Mouse (Mus musculus) inflammation-experienced regulatory T-cells, adult 6 months (primary cell): ENCODE measurements around the gene Gm45521. TPM values are rescaled to one million over a fixed set of nuclear protein-coding genes. Genes with fewer than 3 reads are reported as not detected.

ENCODE experiments used
- ATAC-seq: one replicate; pipeline ENCODE4 v1.8.0; 2017
- polyA plus RNA-seq, 3 experiments: library from polyadenylated mRNA; unstranded; fragments of 100-300 nt; shearing (Covaris generic); gene quantifications; one replicate each; pipeline ENCODE4 v1.2.1; 2017

The Gm45521 gene
- not detected for polyA plus RNA-seq

DNA sequence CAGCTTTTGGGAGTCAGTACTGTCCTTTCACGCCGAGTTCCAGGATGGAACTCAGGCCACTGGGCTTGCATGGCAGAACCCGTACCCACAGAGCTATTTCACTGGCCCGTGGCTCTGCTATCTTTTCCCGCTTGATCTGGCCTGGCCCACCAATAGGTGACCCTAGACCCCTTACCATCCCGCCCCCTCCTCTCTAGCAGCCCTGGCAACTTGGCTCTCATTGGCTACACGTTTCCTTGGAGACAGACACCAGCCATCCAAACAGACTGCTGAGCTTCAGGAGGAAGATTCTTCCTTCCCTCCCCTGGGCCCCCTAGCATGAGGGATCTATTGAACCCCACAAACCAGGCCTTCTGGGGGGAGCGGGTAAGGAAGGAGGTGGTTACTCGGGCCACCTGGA is at the start of gene Gm45521:
TSS of gene Gm45521 (plus strand) at position 240 of the 400 bp plus-strand sequence.
- no peak for ATAC-seq

DNA sequence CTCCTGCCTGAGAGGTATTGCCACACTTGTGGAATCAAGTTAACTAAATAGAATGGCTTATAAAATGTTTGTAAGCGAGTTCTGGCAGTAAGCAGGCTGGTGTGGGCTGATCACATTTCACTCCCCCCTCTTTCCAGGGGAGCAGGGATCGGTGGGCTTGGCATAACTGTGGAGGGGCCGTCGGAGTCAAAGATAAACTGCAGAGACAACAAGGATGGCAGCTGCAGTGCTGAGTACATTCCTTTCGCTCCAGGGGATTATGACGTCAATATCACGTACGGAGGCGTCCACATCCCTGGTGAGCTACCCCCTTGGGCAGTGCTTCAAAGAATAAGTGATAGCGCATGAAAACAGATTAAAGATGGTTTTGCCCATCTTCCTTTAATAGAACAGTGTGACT is 47.6 kb upstream of the Gm45521 start:
- no peak for ATAC-seq

DNA sequence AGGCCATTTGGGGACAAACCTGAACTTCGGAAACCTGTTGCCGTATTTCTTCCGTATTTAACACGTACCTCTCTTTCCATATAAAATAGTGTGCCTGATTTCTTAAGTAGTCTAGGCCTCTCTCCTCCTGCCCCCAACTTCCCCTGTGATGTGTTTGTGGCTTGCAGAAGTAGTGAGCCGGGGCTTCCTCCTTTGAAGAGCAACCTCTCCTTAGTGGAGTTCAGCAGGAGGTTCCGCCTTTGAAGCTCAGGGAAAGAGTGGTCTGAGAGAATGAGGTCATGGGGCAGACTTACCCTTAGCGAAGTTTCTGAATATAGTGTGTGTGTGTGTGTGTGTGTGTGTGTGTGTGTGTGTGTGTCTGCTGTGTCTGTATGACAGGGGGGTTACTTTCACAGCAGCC is 43.2 kb upstream of the Gm45521 start:
- no peak for ATAC-seq

DNA sequence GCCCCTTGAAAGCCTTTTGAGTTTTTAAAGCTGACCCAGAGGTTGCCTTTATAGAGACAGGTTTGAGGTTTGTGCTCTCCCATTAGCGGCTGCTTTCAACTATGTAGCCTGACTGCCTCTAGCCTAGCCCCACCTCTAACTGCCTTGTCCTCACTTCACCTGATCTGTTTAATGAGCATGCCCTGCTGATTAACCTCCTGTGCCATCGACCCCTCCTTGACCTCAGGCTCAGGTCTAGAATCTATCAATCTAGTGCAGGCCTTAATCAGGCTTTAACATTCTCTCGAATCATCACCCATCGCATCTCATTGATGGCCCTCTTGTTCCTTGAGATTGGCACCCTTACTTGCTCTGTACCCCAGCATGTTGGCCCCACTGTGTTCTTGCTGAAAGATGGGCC is 42.6 kb upstream of the Gm45521 start:
- ATAC-seq = no peak

DNA sequence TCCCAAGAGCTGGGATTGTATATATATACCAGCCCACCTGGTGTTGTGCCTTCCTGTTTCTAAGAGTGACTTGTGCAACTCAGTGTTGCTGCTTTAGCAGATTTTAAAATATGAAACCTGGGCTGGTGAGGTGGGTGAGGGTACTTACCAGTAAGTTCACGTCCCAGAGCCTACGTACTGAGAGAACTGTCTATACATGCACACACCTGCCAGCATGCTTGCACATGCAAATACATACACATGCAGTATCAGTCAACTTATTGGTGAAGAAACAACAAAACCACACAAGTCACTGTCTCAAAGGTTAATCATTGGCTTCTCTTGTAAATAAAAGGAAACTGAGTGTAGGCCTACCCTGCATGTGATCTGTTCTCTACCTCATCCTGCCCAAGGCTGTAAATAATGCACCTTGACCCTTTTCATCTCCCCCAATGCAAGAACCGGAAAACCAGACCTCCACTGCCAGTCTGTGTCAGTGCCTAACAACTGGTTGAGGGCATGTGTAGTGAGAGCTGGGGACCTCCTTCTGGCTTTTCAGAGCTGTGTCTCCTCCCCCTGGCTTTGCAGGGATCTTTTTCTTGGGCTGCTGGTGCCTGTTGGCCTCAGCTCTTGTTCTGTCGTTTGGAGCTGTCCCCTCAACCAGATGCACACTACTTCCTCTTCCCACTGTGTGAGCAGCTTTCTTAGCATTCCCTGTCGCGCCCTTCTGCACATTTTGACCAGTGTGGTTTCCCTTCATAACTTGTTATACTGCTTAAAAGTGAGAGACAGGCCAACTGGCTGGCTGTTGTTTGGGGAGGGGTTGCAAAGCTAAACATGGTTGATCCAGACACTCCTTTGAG is 38.7 kb upstream of the Gm45521 start:
- ATAC-seq = no peak

DNA sequence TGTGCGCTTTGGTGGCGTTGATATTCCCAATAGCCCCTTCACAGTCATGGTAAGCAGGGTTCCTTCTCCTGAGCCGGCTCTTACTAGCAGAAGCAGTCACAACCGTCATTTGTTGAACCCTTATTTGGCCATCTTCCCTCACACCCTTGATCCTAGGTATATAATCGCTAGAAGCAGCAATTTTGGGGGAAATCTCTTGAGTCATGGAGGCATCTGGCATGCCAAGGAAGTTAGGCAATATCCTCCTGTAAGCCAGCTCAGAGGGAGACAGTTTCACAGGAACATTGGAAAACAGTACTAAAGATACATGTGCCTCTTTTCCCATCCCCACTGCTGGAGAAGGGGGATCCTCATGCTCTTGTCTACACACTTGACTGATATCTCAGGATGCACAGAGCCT is 37.8 kb upstream of the Gm45521 start:
- no peak for ATAC-seq

DNA sequence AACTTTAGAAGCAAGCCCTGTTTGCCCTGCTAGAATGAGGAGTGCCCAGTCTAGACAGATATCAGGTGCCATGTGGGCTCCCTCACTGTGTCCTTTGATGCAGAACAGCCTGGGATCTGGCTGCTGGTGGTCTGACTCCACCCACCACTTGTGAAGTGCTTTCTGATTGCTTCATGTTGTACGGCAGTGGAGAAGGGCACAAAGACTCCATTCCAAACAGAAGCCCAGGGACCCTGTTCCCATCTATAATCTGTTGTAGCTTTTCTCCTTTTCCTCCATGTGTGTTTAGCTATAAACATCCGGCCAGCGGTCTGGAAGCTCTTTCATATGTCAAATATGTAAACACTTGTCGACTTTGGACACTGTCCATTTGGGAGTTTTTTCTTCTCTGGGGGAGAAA is 37.2 kb upstream of the Gm45521 start:
- no peak for ATAC-seq

DNA sequence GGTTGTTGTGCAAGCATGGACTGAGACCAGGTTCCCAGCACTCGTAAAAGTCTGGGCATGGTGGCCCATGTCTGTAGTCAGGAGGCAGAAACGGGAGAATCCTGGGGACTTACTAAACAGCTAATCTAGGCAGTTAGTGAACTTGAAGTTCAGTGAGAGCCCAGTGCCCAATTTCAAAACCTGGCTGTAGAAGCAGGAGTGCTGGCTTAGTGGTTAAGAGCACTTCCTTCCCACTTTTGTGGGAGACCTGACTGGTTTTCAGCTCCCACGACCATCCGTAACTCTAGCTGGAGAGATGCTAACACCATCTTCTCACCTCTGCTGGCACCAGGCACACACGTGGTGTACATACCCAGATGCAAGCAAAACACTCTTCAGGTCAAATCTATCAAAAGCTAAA is 35.6 kb upstream of the Gm45521 start:
- no peak for ATAC-seq

DNA sequence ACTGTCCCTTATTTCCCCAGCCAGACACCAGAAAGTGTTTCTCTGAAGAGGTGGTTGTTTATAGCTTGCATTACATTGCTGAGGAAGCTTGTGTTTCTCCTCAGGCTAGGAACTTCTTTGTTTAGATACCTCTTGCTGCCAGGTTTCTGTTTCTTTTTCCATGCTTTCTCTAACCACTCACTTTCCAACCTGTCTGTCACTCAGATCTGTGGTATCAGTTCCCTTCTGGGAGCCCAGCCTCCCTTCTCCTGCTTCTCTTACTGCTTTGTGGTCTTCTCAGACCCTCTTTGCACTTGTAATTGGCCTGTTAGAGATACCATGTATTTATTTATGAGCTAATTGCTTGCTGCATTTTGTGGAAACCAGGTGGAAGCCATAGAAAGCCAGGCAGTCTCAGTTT is 33.5 kb upstream of the Gm45521 start:
- no peak for ATAC-seq

DNA sequence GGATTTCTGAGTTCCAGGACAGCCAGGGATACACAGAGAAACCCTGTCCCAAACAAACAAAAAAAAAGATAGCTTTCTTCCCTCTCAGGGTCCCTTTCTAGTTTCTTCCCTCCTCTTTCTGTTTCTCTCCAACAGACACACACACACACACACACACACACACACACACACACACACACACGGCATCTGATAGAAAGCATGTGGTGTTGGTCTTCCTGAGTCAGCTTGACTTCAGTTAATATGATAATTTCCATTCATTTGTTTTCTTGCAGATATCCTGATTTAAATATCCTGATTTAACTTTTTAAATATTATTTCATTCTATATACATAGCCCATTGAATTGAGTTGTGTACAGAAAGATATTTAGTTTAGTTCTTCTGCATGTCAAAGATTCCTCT is 28.7 kb upstream of the Gm45521 start:
- ATAC-seq = no peak

DNA sequence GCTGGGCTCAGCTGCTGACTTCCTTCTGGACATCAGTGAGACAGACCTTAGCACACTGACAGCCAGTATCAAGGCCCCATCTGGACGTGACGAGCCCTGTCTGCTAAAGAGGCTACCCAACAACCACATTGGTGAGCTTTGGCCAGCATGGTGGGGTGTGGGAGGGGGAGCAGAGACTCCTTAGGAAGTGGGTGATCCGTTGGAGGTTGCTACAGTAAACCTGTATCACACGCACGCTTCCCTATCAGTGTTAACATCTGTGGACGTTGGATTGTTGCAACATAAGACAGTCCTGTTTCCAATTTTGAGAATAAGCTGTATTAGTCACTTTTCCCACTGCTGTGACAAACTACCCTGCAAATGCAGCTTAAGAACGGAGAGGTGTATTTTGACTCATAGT is 28.1 kb upstream of the Gm45521 start:
- no peak for ATAC-seq

DNA sequence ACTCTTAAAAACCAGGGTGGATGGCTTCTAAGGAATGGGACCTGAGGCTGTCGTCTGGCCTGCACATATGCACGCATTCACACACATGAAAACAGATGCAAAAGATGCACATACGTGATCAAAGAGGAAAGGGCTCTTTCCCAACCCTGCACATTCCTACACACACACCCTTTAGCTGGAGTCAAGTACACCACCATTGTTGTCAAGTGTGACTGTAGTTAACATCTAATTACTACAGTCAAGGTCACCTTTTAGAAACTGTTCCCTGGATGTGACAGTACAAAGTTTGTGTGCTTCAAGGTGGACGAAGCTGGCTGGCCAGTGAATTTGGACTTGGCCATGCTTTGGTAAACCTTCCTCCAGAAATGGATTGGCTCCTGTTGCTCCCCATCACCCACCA is 24.9 kb upstream of the Gm45521 start:
- no peak for ATAC-seq

DNA sequence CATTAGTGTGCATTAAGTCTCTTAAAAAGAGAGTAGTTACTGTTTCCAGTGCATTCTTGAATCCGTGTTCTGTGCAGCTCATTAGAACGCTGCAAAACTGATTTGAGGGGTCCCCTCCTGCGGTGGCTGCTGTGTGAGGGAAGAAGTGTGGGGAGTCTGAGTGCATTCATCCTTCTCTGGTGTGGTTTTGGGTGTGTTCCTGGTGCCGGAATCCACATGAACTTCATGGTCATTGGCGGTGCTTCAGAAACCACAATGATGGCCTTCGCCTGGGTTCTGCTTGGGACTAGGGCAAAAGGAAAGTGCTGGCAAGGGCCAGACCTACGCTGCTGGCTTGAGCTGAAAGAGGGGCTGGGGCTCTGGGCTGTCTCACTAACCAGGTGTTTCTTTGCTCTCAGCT is 22.9 kb upstream of the Gm45521 start:
- ATAC-seq = no peak

DNA sequence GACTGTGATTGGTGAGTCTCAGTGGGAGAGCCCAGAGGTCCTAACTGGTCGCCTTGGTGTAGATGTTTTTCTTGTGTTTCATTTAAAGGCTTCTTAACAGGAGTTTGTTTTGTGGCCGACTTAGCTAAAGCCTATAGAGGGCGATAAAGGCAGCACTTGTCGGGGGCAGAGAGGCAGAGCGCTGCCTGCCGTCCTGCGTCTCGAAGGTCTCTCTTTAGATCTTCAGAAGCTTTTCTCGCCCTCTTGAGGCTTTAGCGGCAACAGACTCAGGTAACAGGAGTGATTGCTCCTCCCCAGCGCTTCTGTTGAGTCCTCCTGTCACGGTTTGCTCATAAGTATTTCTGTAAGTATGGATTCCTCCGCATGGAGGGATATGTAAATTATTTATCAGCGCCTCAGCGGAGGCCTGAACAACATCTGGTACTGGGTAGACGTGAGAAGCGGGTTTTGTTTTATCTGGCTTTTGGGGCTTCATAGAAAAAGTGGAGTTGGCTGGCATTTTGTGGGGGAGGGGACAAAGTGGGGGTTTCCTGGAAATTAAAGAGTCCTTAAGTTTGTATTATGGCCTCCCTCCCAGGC is 19.9 kb upstream of the Gm45521 start:
- no peak for ATAC-seq

DNA sequence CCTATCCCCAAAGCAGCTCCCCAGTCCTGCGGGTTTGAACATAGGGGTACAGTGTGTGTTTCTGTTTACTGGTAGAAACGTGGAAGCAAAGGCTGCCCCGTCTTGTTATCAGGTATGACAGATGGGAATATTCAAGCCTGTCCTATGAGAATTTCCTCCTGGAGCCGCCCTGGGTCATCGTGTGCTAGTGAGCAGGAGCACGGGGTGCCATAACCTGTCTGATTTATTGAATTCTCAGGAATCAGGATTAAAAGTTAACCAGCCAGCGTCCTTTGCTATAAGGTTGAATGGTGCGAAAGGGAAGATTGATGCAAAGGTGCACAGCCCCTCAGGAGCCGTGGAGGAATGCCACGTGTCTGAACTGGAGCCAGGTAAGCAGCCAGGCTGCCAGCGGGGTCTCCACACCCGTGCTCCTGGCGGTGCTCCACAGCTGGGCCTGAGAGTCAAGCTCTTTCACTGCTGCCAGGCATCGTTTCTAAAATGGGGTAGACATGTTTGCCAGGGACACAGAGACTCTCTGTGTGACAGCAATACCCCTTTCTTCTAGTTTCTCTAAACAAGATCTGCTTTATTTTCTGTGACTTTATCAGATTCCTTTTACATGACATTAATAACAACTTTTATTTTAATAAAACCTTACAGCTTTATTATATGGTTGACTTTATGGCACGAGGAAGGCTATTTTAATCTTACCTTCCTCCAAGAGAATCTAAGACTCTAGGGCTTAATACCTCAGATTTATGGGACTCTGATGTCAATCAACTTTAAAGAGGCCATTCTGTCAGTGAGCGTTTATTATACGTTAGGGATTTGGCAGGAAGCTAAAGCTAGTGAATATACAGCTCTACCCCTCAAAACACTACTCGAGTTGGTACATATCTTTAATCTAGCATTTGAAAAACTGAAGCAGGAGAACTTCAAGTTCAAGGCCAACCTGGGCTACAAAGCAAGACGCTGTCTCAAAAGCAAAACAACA is 18.0 kb upstream of the Gm45521 start:
- no peak for ATAC-seq

DNA sequence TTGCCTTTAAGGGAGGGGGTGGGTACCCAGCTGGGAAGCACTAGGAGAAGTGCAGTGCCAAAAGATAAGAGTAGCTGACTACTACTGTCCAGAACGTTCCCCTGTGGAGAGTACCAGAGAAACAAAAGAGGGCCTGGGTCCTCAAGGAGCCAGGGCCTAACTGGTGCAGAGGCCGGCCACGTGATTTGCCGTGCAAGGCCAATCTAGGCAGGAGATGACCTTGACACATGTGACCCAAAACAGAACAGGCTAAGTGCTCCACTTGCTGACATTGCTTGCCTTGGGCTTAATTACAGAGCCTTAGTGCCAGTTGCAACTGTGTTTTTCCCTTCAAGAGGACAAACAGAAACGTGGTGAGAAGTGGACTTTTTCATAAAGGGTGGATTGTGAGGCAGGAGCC is 15.7 kb upstream of the Gm45521 start:
- ATAC-seq = no peak

DNA sequence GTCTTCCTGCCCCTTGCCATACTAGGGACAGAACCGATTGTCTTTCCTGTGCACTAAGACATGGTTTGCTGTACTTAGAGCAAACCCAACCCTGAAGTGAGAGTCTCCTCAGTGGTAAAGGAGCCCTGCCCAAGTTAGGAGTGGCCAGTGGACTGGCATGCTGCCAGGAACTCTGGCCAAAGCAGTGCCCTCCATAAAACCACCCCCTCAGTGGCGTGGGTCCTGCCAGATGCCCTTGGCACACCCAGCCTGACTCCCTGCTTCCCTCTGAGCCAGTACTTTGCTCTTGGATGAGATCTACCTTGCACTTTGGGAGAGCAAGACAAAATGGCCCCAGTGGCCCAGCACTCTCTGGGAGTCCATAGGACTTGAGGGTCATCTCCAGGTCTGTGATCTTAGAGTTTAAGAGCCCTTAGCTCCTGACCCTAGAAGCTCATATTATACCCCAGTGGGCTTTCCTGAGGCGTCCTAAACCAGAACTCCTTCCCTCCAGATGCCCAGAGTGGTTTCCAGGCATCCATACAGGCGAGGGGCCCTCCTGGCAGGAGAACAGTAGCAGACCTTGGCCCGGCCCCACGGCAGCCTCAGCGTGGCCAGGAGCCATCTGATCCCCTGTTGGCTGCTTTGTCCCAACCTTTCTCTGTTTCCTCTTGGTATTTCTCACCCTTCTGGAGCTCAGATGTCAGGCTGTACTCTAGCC is 13.8 kb upstream of the Gm45521 start:
- no peak for ATAC-seq

DNA sequence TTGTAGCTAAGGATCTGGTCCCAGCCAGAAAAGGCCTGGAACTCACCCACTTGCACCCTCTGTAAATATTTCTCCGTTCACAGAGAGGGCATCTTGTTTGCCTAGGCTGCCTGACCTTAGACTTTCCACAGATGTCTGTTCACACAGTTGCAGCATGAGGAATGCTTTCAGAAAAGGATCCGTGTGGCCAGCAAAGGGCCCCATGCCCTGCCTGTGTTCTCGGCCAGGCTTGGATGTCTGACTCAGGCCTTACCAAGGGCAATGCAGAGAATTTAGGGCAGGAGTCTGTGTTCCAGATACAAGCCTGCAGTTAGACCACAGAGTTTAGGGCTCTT is 13.3 kb upstream of the Gm45521 start:
- ATAC-seq = no peak

DNA sequence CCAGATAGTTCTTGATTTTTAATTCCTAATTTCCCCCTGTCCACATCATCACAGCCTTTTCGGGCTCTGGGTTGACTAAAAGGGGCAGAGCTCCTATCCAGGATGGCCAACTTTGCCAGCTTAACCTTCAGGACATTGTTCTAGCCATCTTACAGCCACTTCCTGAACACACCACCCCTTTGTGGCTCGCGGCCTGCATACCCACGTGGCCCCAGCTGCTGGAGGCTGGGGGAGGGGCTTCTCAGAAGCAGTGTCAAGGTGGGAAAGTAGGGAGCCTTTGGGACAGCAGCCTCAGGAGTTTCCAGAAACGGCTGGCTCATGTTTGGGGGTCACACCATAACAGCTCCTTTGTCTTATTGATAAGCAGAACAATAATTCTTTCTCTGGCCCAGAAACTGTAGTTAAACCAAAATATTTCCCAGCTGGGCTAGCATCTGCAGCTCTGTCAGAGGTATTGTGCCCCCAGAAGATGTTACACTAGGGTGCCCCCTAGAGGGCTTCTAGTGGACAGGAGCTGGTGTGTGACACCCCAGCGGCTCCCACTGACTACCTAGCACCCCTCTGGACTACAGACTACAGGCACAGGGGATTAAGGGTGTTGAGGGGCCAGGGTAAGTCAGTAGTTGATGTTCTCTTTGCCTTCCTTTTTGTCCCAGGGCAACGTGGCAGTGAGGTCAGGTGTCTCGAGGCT is 12.6 kb upstream of the Gm45521 start:
- ATAC-seq = no peak

DNA sequence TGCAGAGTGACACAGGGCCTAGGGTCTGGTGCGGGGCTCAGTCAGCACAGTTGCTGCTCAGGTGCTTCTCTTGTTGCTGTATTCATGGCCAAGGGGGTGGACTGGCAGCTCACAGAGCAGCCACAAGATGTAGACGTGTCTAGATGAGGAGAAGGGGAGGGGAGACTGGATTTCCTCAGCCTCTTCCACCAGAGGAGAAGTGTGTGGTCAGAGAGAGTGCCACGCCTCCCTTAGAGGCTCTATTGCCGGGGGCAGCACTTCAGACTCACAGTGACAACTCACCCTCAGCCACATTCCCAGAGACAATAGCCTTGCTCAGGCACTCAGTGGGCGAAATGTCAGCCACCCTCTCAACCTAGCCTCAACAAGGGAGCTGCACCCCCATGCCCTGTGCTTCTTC is 11.8 kb upstream of the Gm45521 start:
- no peak for ATAC-seq

DNA sequence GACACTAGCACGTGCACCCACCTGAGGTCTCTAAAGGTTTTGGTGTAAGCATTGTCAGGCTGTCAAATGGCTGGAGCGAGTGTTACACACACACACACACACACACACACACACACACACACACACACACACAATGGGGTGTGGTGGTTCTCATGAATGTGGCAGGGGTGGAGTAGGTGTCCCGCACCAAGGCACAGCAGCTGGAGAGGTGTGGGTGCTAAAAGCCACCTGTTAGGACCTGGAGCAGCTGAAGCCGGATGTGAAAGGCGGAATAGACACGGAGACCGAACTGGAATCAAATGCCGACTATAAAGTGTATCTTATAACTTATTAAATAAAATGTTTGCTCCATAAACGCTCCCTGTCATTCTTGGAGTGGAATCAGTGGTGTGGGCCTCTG is 5.9 kb upstream of the Gm45521 start:
- no peak for ATAC-seq

DNA sequence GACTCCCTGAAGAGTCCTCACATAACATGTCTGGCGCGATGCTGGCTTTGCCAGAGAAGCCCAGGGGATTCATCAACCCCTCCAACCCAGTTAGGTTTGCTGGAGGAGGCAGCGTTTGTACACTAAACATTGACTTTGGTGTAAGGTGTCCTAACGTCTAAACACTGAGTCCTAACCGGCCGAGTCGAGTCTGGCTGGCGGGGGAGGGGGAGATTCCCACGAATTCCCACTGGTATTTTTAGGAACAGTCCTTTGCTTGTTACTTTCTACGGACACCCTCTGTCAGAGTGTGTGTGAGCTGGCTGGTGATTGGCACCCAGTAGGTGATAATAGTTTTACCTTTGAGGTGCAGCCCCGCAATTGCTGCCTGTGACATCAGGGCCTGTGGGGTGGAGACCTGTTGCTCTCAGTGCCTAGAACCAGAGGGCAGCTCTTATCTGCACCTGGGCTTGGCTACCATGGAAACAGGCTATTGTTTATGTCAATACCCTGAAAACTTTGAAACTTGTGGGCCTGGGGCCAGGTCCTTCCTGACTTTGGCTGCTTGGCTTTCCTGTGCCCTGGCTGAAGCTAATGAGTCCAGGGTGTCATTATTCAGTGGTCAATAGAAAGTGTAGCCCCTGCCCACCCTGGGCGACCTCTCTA is 4.4 kb upstream of the Gm45521 start:
- no peak for ATAC-seq
